In genomic region chr17:26945824-26946495, GRCm38 (mm10) we compare ENCODE assay signal across 8 mouse cellular contexts. TPM values are rescaled to one million over a fixed set of nuclear protein-coding genes. Genes with fewer than 3 reads are reported as not detected.
DNase-seq lines count a peak whose midpoint lies in the region; ATAC-seq lines count a peak whose summit lies in the region.

No protein-coding gene starts in this region.

- H3K27ac ChIP-seq in kidney, embryonic 16.5 days (ENCODE audit: low read length): peak overlapping the region; percentile 82
- peak overlapping the region; percentile 84 for H3K27ac ChIP-seq in embryonic facial prominence, embryonic 10.5 days (replicated peaks)
- peak overlapping the region; percentile 81 for H3K27ac ChIP-seq in hindbrain, embryonic 12.5 days
- peak overlapping the region; percentile 67 for H3K27ac ChIP-seq in midbrain, embryonic 14.5 days (replicated peaks; ENCODE audit: low read depth, low read length)

- H3K36me3 ChIP-seq in kidney, embryonic 16.5 days (ENCODE audit: insufficient read depth, low read length): no peaks in the 10 kb centered on the region
- peaks cover 7% of the 10 kb centered on the region for H3K36me3 ChIP-seq in embryonic facial prominence, embryonic 10.5 days (replicated peaks)
- H3K36me3 ChIP-seq in hindbrain, embryonic 12.5 days: no peaks in the 10 kb centered on the region
- H3K36me3 ChIP-seq in midbrain, embryonic 14.5 days (ENCODE audit: control insufficient read depth, insufficient read depth, low read length): no peaks in the 10 kb centered on the region

- H3K9me3 ChIP-seq in kidney, embryonic 16.5 days (ENCODE audit: low read length): no peaks in the 10 kb centered on the region
- no peaks in the 10 kb centered on the region for H3K9me3 ChIP-seq in embryonic facial prominence, embryonic 10.5 days
- no peaks in the 10 kb centered on the region for H3K9me3 ChIP-seq in hindbrain, embryonic 12.5 days (replicated peaks)
- no peaks in the 10 kb centered on the region for H3K9me3 ChIP-seq in midbrain, embryonic 14.5 days (ENCODE audit: control insufficient read depth, low read length)

- ATAC-seq in kidney, embryonic 16.5 days (ENCODE audit: low FRiP score, low TSS enrichment): no peak
- ATAC-seq in hindbrain, embryonic 12.5 days (ENCODE audit: low FRiP score): no peak
- ATAC-seq in midbrain, embryonic 14.5 days (ENCODE audit: low FRiP score, low TSS enrichment): no peak

- H3K27me3 ChIP-seq in kidney, embryonic 16.5 days (ENCODE audit: insufficient read depth, low read length): no peaks in the 10 kb centered on the region
- peaks cover 27% of the 10 kb centered on the region for H3K27me3 ChIP-seq in embryonic facial prominence, embryonic 10.5 days (replicated peaks; ENCODE audit: low read depth, poor library complexity, severe bottlenecking)
- no peaks in the 10 kb centered on the region for H3K27me3 ChIP-seq in hindbrain, embryonic 12.5 days
- H3K27me3 ChIP-seq in midbrain, embryonic 14.5 days (ENCODE audit: control insufficient read depth, insufficient read depth, low read length): no peaks in the 10 kb centered on the region

- DNase-seq in kidney, adult 18-20 months: no peak
- no peak for DNase-seq in embryonic facial prominence, embryonic 10.5 days (ENCODE audit: low spot score)
- peak; percentile 17 for DNase-seq in midbrain, embryonic 14.5 days
- no peak for DNase-seq in urinary bladder, postnatal 10 days (ENCODE audit: low spot score)
- DNase-seq in thymus, postnatal 4 days: no peak
- DNase-seq in kidney, postnatal 10 days: no peak

- peaks cover 54% of the 10 kb centered on the region for H3K4me1 ChIP-seq in kidney, embryonic 16.5 days (ENCODE audit: insufficient read depth, low read length)
- peaks cover 81% of the 10 kb centered on the region for H3K4me1 ChIP-seq in embryonic facial prominence, embryonic 10.5 days
- H3K4me1 ChIP-seq in hindbrain, embryonic 12.5 days: peaks cover 72% of the 10 kb centered on the region
- H3K4me1 ChIP-seq in midbrain, embryonic 14.5 days (ENCODE audit: control insufficient read depth, insufficient read depth, low read length): peaks cover 57% of the 10 kb centered on the region

- 29% methylated on average over 13 of the region's 13 CpGs for WGBS in kidney, embryonic 16.5 days
- WGBS in embryonic facial prominence, embryonic 10.5 days: 26% methylated on average over 13 of the region's 13 CpGs
- WGBS in hindbrain, embryonic 12.5 days: 20% methylated on average over 13 of the region's 13 CpGs
- 18% methylated on average over 13 of the region's 13 CpGs for WGBS in midbrain, embryonic 14.5 days

- peak overlapping the region; percentile 88 for H3K4me2 ChIP-seq in kidney, embryonic 16.5 days (replicated peaks; ENCODE audit: low read depth, low read length)
- H3K4me2 ChIP-seq in hindbrain, embryonic 12.5 days (replicated peaks): peak overlapping the region; percentile 82
- peak overlapping the region; percentile 76 for H3K4me2 ChIP-seq in midbrain, embryonic 14.5 days (ENCODE audit: low read length)

- H3K9ac ChIP-seq in kidney, embryonic 16.5 days (replicated peaks; ENCODE audit: low read length): peak overlapping the region; percentile 80
- peak overlapping the region; percentile 73 for H3K9ac ChIP-seq in hindbrain, embryonic 12.5 days
- peak overlapping the region; percentile 64 for H3K9ac ChIP-seq in midbrain, embryonic 14.5 days (replicated peaks; ENCODE audit: low read length)

- peak overlapping the region; percentile 55 for H3K4me3 ChIP-seq in kidney, embryonic 16.5 days (ENCODE audit: low read length)
- H3K4me3 ChIP-seq in embryonic facial prominence, embryonic 10.5 days: peak overlapping the region; percentile 66
- peak overlapping the region; percentile 39 for H3K4me3 ChIP-seq in hindbrain, embryonic 12.5 days
- peak overlapping the region; percentile 38 for H3K4me3 ChIP-seq in midbrain, embryonic 14.5 days (replicated peaks; ENCODE audit: low read depth, low read length)

RNA-seq across cellular contexts. Expression of gene Syngap1, which starts 4.9 kb away (rescaled TPM):
- 1.1 and 2.2 TPM in 2 replicates for polyA plus RNA-seq in kidney, embryonic 16.5 days (2015; fragmentation: Nextera tagmentation; extraction: Ambion mirVana)
- 1.4 and 1.6 TPM in 2 replicates for polyA plus RNA-seq in embryonic facial prominence, embryonic 10.5 days (2016; fragmentation: Nextera tagmentation; extraction: Ambion mirVana)
- 4.2 and 4.4 TPM in 2 replicates for polyA plus RNA-seq in hindbrain, embryonic 12.5 days (2016; fragmentation: Nextera tagmentation; extraction: Ambion mirVana)
- polyA plus RNA-seq in midbrain, embryonic 14.5 days (2014; fragmentation: Nextera tagmentation; extraction: Ambion mirVana): 5.5 and 9.7 TPM in 2 replicates

RNA-seq across cellular contexts. Expression of gene Cuta, which starts 6.6 kb away (rescaled TPM):
- polyA plus RNA-seq in kidney, embryonic 16.5 days (2015; fragmentation: Nextera tagmentation; extraction: Ambion mirVana): 187 and 203 TPM in 2 replicates
- 176 and 182 TPM in 2 replicates for polyA plus RNA-seq in embryonic facial prominence, embryonic 10.5 days (2016; fragmentation: Nextera tagmentation; extraction: Ambion mirVana)
- 131 and 149 TPM in 2 replicates for polyA plus RNA-seq in hindbrain, embryonic 12.5 days (2016; fragmentation: Nextera tagmentation; extraction: Ambion mirVana)
- polyA plus RNA-seq in midbrain, embryonic 14.5 days (2014; fragmentation: Nextera tagmentation; extraction: Ambion mirVana): 99.2 and 108 TPM in 2 replicates

RNA-seq across cellular contexts. Expression of gene Phf1, which starts 13.1 kb away (rescaled TPM):
- polyA plus RNA-seq in kidney, embryonic 16.5 days (2015; fragmentation: Nextera tagmentation; extraction: Ambion mirVana): 9.3 and 9.4 TPM in 2 replicates
- polyA plus RNA-seq in embryonic facial prominence, embryonic 10.5 days (2016; fragmentation: Nextera tagmentation; extraction: Ambion mirVana): 3.8 and 4.7 TPM in 2 replicates
- 14.6 and 15.7 TPM in 2 replicates for polyA plus RNA-seq in hindbrain, embryonic 12.5 days (2016; fragmentation: Nextera tagmentation; extraction: Ambion mirVana)
- polyA plus RNA-seq in midbrain, embryonic 14.5 days (2014; fragmentation: Nextera tagmentation; extraction: Ambion mirVana): 18.2 and 24.0 TPM in 2 replicates

RNA-seq across cellular contexts. Expression of gene Zbtb9, which starts 27.0 kb away (rescaled TPM):
- 19.9 and 20.1 TPM in 2 replicates for polyA plus RNA-seq in kidney, embryonic 16.5 days (2015; fragmentation: Nextera tagmentation; extraction: Ambion mirVana)
- 20.1 and 20.6 TPM in 2 replicates for polyA plus RNA-seq in embryonic facial prominence, embryonic 10.5 days (2016; fragmentation: Nextera tagmentation; extraction: Ambion mirVana)
- polyA plus RNA-seq in hindbrain, embryonic 12.5 days (2016; fragmentation: Nextera tagmentation; extraction: Ambion mirVana): 19.4 and 19.7 TPM in 2 replicates
- 8.7 and 11.3 TPM in 2 replicates for polyA plus RNA-seq in midbrain, embryonic 14.5 days (2014; fragmentation: Nextera tagmentation; extraction: Ambion mirVana)

RNA-seq across cellular contexts. Expression of gene Kifc5b, which starts 29.1 kb away (rescaled TPM):
- polyA plus RNA-seq in kidney, embryonic 16.5 days (2015; fragmentation: Nextera tagmentation; extraction: Ambion mirVana): 8.2 and 10.8 TPM in 2 replicates
- 11.6 and 12.1 TPM in 2 replicates for polyA plus RNA-seq in embryonic facial prominence, embryonic 10.5 days (2016; fragmentation: Nextera tagmentation; extraction: Ambion mirVana)
- polyA plus RNA-seq in hindbrain, embryonic 12.5 days (2016; fragmentation: Nextera tagmentation; extraction: Ambion mirVana): 5.4 and 5.5 TPM in 2 replicates
- polyA plus RNA-seq in midbrain, embryonic 14.5 days (2014; fragmentation: Nextera tagmentation; extraction: Ambion mirVana): 1.2 and 2.3 TPM in 2 replicates
